Mouse (Mus musculus) thymus, postnatal 0 days (tissue): ENCODE data around the gene Ubxn10. TPM values are rescaled to one million over a fixed set of nuclear protein-coding genes. Genes with fewer than 3 reads are reported as not detected.

Experiments used
- DNase-seq: peaks from one replicate; pipeline ENCODE4 v3.0.0-alpha.2; 2015; ENCODE audit warnings: low spot score
- polyA plus RNA-seq: library from polyadenylated mRNA; unstranded; fragments of >200 nt; fragmentation: Nextera tagmentation; extraction: Ambion mirVana; gene quantifications from 2 replicates; pipeline ENCODE4 v1.2.1, GENCODE M21; 2015

Gene Ubxn10
- polyA plus RNA-seq, 1 experiment from 2014 or later, result 0.46 TPM

GRCm38 (mm10) chr4:138734863-138735262 is 2.1 kb downstream of the Ubxn10 start:
- no peak for DNase-seq

GRCm38 (mm10) chr4:138734105-138734504 is 2.9 kb downstream of the Ubxn10 start:
- DNase-seq, result no peak

- no peak for DNase-seq
Observed at GRCm38 (mm10) chr4:138729018-138729703, 7.8 kb downstream of the Ubxn10 start.

- DNase-seq, result no peak
Observed at GRCm38 (mm10) chr4:138725751-138726150, 11.2 kb downstream of the Ubxn10 start.

- DNase-seq, result peak; percentile 37
Observed at GRCm38 (mm10) chr4:138725127-138725461, 11.9 kb downstream of the Ubxn10 start.

- no peak for DNase-seq
Observed at GRCm38 (mm10) chr4:138724354-138725126, 12.4 kb downstream of the Ubxn10 start, which contains the start of gene Pla2g2c. Gene Pla2g2c, plus strand, starts transcription at chr4:138724792.

GRCm38 (mm10) chr4:138723493-138724281 is 13.3 kb downstream of the Ubxn10 start:
- DNase-seq, result no peak

GRCm38 (mm10) chr4:138719264-138719596 is 17.7 kb downstream of the Ubxn10 start:
- no peak for DNase-seq

GRCm38 (mm10) chr4:138718586-138719263 is 18.2 kb downstream of the Ubxn10 start:
- no peak for DNase-seq

- DNase-seq, result no peak
Observed at GRCm38 (mm10) chr4:138716697-138717096, 20.3 kb downstream of the Ubxn10 start.

GRCm38 (mm10) chr4:138714186-138714585 is 22.8 kb downstream of the Ubxn10 start:
- no peak for DNase-seq

- no peak for DNase-seq
Observed at GRCm38 (mm10) chr4:138712621-138713020, 24.3 kb downstream of the Ubxn10 start.

- DNase-seq, result no peak
Observed at GRCm38 (mm10) chr4:138712096-138712495, 24.9 kb downstream of the Ubxn10 start.

- no peak for DNase-seq
Observed at GRCm38 (mm10) chr4:138711051-138711820, 25.7 kb downstream of the Ubxn10 start.

GRCm38 (mm10) chr4:138710633-138711032 is 26.3 kb downstream of the Ubxn10 start:
- no peak for DNase-seq

- no peak for DNase-seq
Observed at GRCm38 (mm10) chr4:138709944-138710343, 27.0 kb downstream of the Ubxn10 start.

GRCm38 (mm10) chr4:138709246-138709645 is 27.7 kb downstream of the Ubxn10 start:
- DNase-seq, result no peak

GRCm38 (mm10) chr4:138708636-138709035 is 28.3 kb downstream of the Ubxn10 start:
- peak; percentile 10 for DNase-seq

GRCm38 (mm10) chr4:138706620-138707019 is 30.3 kb downstream of the Ubxn10 start:
- no peak for DNase-seq

- no peak for DNase-seq
Observed at GRCm38 (mm10) chr4:138704169-138704568, 32.8 kb downstream of the Ubxn10 start.

- DNase-seq, result no peak
Observed at GRCm38 (mm10) chr4:138703591-138703990, 33.4 kb downstream of the Ubxn10 start.
